Mouse (Mus musculus): ENCODE results near the gene Prkce.

GRCm38 (mm10) chr17:86261067-86261466 is 93.5 kb downstream of the Prkce start:
- no peak for TF ChIP-seq CTCF (IDR thresholded peaks at IDR 0.05; ENCODE audit: low read depth, low read length)
- TF ChIP-seq TAL1 (conservative IDR thresholded peaks at IDR 0.05; ENCODE audit: low read depth, low read length), result no peak
- TF ChIP-seq GATA1 (IDR thresholded peaks at IDR 0.05; ENCODE audit: borderline replicate concordance, low read length), result no peak
- TF ChIP-seq POLR2AphosphoS5 (IDR thresholded peaks at IDR 0.05; ENCODE audit: insufficient replicate concordance, low read depth, low read length), result no peak
- no peak for TF ChIP-seq GATA2 (IDR thresholded peaks at IDR 0.05; ENCODE audit: borderline replicate concordance, low read depth, low read length)

Measured in G1E (cell line).